Mouse (Mus musculus): Measurements from ENCODE around the gene Tbpl2.

DNA sequence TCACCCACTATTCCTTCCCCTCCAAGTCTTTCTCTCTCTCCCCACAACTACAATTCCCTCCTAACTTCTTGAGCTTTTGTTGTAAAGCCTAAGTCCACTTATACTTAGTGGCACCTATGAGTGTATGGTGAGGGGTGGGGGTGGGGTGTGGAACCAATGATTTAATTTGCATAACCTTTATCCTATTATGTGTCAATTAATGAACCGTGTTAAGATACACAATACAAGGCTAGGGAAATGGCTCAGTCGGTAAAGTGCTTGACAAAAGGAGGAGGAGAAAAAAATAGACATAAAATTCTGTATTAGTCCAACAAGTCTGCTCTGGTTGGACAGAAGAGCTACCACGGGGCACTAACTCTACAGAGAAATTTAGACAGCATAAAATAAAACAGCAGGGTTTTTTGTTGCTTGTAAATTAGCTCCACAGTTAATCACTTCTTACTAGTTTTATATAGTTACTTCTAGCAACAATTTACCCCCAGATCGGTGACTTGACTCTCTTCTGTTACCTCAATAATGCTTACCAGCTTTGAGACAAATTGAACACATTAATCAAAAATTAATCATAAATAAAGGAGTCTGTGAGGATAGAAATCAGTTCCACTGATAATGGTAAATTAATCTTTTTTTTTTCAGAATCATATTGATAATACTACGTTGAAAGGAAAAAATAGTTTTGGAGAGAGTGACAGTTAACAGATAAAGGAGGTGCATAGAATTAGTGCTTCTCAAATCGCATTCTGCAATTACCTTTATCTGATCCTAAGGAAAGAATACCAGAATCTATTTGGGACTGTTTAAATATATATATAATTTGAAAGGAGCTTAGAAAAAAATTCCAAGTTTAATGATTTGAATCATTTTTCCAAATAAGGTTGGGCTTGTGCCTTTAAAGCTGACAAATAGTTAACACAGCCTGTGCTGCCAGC is 48.6 kb downstream of the Tbpl2 start:
- TF ChIP-seq CTCF (IDR thresholded peaks at IDR 0.05; ENCODE audit: borderline replicate concordance, insufficient read depth, low read depth, low read length), result no peak
- TF ChIP-seq POLR2A (IDR thresholded peaks at IDR 0.05; ENCODE audit: borderline replicate concordance, insufficient read depth, low read length), result no peak
